Mouse (Mus musculus): ENCODE data around the gene Foxn4. TPM values are rescaled to one million over a fixed set of nuclear protein-coding genes. Genes with fewer than 3 reads are reported as not detected.

The Foxn4 gene
- not detected for polyA plus RNA-seq (2014; fragmentation: Illumina TruSeq; extraction: RNeasy Lipid Tissue Mini Kit (QIAGEN cat#74804))

GRCm38 (mm10) chr5:114273693-114274402 lies at the start of gene Foxn4:
Gene Foxn4 (minus strand): TSS chr5:114273807.

GRCm38 (mm10) chr5:114288874-114289273 lies 15.3 kb upstream of the Foxn4 start, which contains the start of gene Myo1h:
Gene Myo1h (plus strand): TSS chr5:114289166.

Other genes with a start within 250 kb of the Foxn4 start
- gene Usp30, start 208.3 kb downstream of the Foxn4 start, polyA plus RNA-seq (2014; fragmentation: Illumina TruSeq; extraction: RNeasy Lipid Tissue Mini Kit (QIAGEN cat#74804)) = 3.6 TPM
- gene Svop, start 182.2 kb downstream of the Foxn4 start, polyA plus RNA-seq (2014; fragmentation: Illumina TruSeq; extraction: RNeasy Lipid Tissue Mini Kit (QIAGEN cat#74804)) = not detected
- gene Alkbh2, start 145.6 kb downstream of the Foxn4 start, polyA plus RNA-seq (2014; fragmentation: Illumina TruSeq; extraction: RNeasy Lipid Tissue Mini Kit (QIAGEN cat#74804)) = not detected
- gene Ung, start 143.4 kb downstream of the Foxn4 start, polyA plus RNA-seq (2014; fragmentation: Illumina TruSeq; extraction: RNeasy Lipid Tissue Mini Kit (QIAGEN cat#74804)) = 2.6 TPM
- 1.4 TPM for gene Acacb, start 127.3 kb downstream of the Foxn4 start, polyA plus RNA-seq (2014; fragmentation: Illumina TruSeq; extraction: RNeasy Lipid Tissue Mini Kit (QIAGEN cat#74804))
- 0.37 TPM for gene Myo1h, start 15.4 kb upstream of the Foxn4 start, polyA plus RNA-seq (2014; fragmentation: Illumina TruSeq; extraction: RNeasy Lipid Tissue Mini Kit (QIAGEN cat#74804))
- gene Kctd10, start 106.7 kb upstream of the Foxn4 start, polyA plus RNA-seq (2014; fragmentation: Illumina TruSeq; extraction: RNeasy Lipid Tissue Mini Kit (QIAGEN cat#74804)) = 53.8 TPM
- gene Ube3b, start 106.8 kb upstream of the Foxn4 start, polyA plus RNA-seq (2014; fragmentation: Illumina TruSeq; extraction: RNeasy Lipid Tissue Mini Kit (QIAGEN cat#74804)) = 4.0 TPM
- 5.0 TPM for gene Mmab, start 170.3 kb upstream of the Foxn4 start, polyA plus RNA-seq (2014; fragmentation: Illumina TruSeq; extraction: RNeasy Lipid Tissue Mini Kit (QIAGEN cat#74804))
- gene Mvk, start 170.5 kb upstream of the Foxn4 start, polyA plus RNA-seq (2014; fragmentation: Illumina TruSeq; extraction: RNeasy Lipid Tissue Mini Kit (QIAGEN cat#74804)) = 0.17 TPM